Mouse (Mus musculus) olfactory bulb, adult 2 months (tissue): ENCODE data around the gene Triobp.

Source experiments
- CTCF ChIP-seq: fragments of 200-500 bp; IDR thresholded peaks from 2 replicates; pipeline ENCODE4 v1.5.1; 2012; ENCODE audit warnings: low read depth, mild to moderate bottlenecking, low read length, moderate library complexity; ENCODE audit not compliant: insufficient read depth
- POLR2A ChIP-seq: fragments of 200-500 bp; IDR thresholded peaks from 2 replicates; pipeline ENCODE4 v1.6.1; 2012; ENCODE audit warnings: mild to moderate bottlenecking, low read depth, low read length, moderate library complexity; ENCODE audit not compliant: insufficient read depth

GRCm38 (mm10) chr15:78971626-78972025, 24.1 kb downstream of the Triobp start:
- TF ChIP-seq POLR2A: no peak
- no peak for TF ChIP-seq CTCF
